Mouse (Mus musculus) cerebellum, postnatal 14 days (tissue): ENCODE measurements around the gene Bcap29.
A peak's percentile ranks its signal among the peaks of the same experiment; 100 is the strongest.
"Not testable (repeated sequence)": the region's sequence is repeated elsewhere in the genome, so short reads cannot be mapped to it uniquely, and the experiment has no call there.

Experiments used
- DNase-seq, 2 experiments: peaks; one replicate each; pipeline ENCODE4 v3.0.0; 2021; ENCODE audit warnings: mixed read lengths in 2 of 2

Gene Bcap29

GRCm38 (mm10) chr12:31634343-31635239 lies at the start of gene Bcap29:
Gene Bcap29 (minus strand): TSS chr12:31634658.
- DNase-seq = peak; percentile 86 to 88

GRCm38 (mm10) chr12:31667187-31667586 lies 32.7 kb upstream of the Bcap29 start:
- no peak for DNase-seq

GRCm38 (mm10) chr12:31665999-31666398 lies 31.5 kb upstream of the Bcap29 start:
- no peak for DNase-seq

GRCm38 (mm10) chr12:31656841-31657240 lies 22.4 kb upstream of the Bcap29 start:
- DNase-seq = no peak

GRCm38 (mm10) chr12:31654965-31655477 lies 20.6 kb upstream of the Bcap29 start:
- DNase-seq = no peak

GRCm38 (mm10) chr12:31654197-31654964 lies 19.9 kb upstream of the Bcap29 start, which contains the start of the genes Dus4l and Cog5:
Gene Dus4l (minus strand): TSS chr12:31654826.
Gene Cog5 (plus strand): TSS chr12:31654869.
- peak; percentile 99 to 100 for DNase-seq

- no peak for DNase-seq
Observed at GRCm38 (mm10) chr12:31653611-31654010, 19.2 kb upstream of the Bcap29 start.

- no peak for DNase-seq
Observed at GRCm38 (mm10) chr12:31635240-31635607, 766 bp upstream of the Bcap29 start.

GRCm38 (mm10) chr12:31633970-31634342 lies 502 bp downstream of the Bcap29 start:
- peak in 1 of 2 experiments; percentile 43 for DNase-seq

GRCm38 (mm10) chr12:31628396-31628795 lies 6.1 kb downstream of the Bcap29 start:
- not testable (repeated sequence) for DNase-seq

- no peak for DNase-seq
Observed at GRCm38 (mm10) chr12:31625016-31625415, 9.4 kb downstream of the Bcap29 start.

GRCm38 (mm10) chr12:31620106-31620505 lies 14.4 kb downstream of the Bcap29 start:
- no peak for DNase-seq

- no peak for DNase-seq
Observed at GRCm38 (mm10) chr12:31613353-31613752, 21.1 kb downstream of the Bcap29 start.

GRCm38 (mm10) chr12:31608138-31608537 lies 26.3 kb downstream of the Bcap29 start:
- no peak for DNase-seq

- DNase-seq = peak; percentile 12 to 38
Observed at GRCm38 (mm10) chr12:31604894-31605293, 29.6 kb downstream of the Bcap29 start.

GRCm38 (mm10) chr12:31603586-31603985 lies 30.9 kb downstream of the Bcap29 start:
- DNase-seq = no peak

- no peak for DNase-seq
Observed at GRCm38 (mm10) chr12:31594296-31594695, 40.2 kb downstream of the Bcap29 start.

- DNase-seq = no peak
Observed at GRCm38 (mm10) chr12:31592011-31592410, 42.4 kb downstream of the Bcap29 start.

- DNase-seq = no peak
Observed at GRCm38 (mm10) chr12:31583726-31584125, 50.7 kb downstream of the Bcap29 start.

GRCm38 (mm10) chr12:31582081-31582480 lies 52.4 kb downstream of the Bcap29 start:
- no peak for DNase-seq

- no peak for DNase-seq
Observed at GRCm38 (mm10) chr12:31581319-31581810, 53.1 kb downstream of the Bcap29 start.

GRCm38 (mm10) chr12:31580634-31581318 lies 53.7 kb downstream of the Bcap29 start:
- peak; percentile 67 to 74 for DNase-seq
